Mouse (Mus musculus) urinary bladder, adult 18-20 months (tissue): ENCODE measurements around the gene Bpifa5.

Experiments
- DNase-seq, 2 experiments: peaks; one replicate each; pipeline ENCODE4 v3.0.0; 2022; ENCODE audit warnings: low spot score in 2 of 2, mixed read lengths in 2 of 2

Gene Bpifa5

GRCm38 (mm10) chr2:154206908-154207307 lies 44.5 kb downstream of the Bpifa5 start:
- no peak for DNase-seq

GRCm38 (mm10) chr2:154209112-154209511 lies 46.7 kb downstream of the Bpifa5 start:
- DNase-seq = no peak

- DNase-seq = no peak
Measured at GRCm38 (mm10) chr2:154211121-154211520, 48.7 kb downstream of the Bpifa5 start.

GRCm38 (mm10) chr2:154211881-154212280 lies 49.5 kb downstream of the Bpifa5 start:
- no peak for DNase-seq

- DNase-seq = peak; percentile 23 to 48
Measured at GRCm38 (mm10) chr2:154215191-154215590, 52.8 kb downstream of the Bpifa5 start.
